Mouse (Mus musculus) layer of hippocampus, adult 11-12 months (tissue): ENCODE data around the gene Gm35315.
"Not testable (repeated sequence)": the region's sequence is repeated elsewhere in the genome, so short reads cannot be mapped to it uniquely, and the experiment has no call there.

ENCODE experiments used
- DNase-seq: peaks from one replicate; pipeline ENCODE4 v3.0.0; 2022; ENCODE audit warnings: low spot score

The Gm35315 gene

GRCm38 (mm10) chr5:110094030-110094846 lies at the start of gene Gm35315:
TSS of gene Gm35315 (minus strand) at chr5:110094420.
- peak; percentile 94 for DNase-seq

DNA sequence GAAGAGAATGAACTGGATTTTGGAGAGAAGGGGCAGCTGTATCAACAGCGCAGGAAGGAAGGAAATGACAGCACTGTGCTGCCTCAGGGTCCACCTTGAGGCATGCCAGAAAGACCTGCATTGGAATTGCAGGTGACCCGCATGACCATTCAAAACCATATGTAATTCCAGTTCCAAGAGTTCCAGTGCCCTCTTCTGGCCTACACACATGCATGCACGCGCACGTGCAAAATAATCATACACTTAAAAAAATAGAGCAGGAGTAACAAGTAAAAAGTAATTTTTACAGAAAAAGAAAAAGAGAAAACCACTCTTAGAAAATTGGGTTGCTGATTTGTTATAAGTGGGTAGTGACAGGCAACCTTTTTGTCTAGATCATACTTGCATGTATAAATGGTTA lies 48.8 kb upstream of the Gm35315 start:
- no peak for DNase-seq

DNA sequence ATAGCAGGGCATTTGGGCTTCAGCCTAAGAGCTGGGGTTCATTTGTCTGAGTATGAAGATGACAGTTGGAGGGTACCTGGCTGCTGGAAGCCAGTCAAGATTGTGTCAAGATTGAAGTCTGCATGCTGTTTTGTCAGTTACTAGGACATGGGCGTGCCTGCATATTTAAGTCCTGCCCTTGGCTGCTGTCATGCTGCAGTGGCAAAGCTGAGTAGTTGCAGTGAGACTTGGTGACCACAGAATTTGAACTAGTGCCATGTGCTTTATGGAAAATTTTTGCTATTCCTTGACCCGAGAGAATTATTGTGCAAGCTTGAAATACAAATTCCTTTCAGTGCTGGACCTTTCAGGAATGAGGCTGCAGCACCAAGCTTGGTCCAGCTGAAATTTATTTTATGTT lies 48.1 kb upstream of the Gm35315 start:
- DNase-seq: no peak

GRCm38 (mm10) chr5:110140424-110140823 lies 46.2 kb upstream of the Gm35315 start:
- DNase-seq: no peak

DNA sequence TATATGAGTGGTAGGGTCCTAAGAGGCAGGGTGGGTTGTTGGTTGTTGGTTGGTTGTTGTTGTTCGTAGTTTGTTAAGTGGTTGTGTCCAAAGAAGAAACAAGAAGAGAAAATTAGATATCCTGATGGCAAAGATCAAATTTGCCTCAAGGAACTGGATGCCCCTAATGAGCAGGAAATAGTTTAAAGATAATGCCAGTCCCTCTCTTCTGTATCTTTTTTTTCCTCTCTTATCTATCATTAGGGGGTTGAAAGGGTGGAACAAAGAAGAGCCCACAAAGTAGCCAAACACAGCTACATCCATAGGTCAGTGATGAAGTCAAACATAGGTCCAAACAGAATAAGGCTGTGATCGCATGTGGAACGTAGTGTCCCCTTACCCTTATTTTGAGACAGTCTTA lies 45.1 kb upstream of the Gm35315 start:
- DNase-seq: no peak

GRCm38 (mm10) chr5:110137816-110138215 lies 43.6 kb upstream of the Gm35315 start:
- DNase-seq: no peak

- DNase-seq: peak; percentile 7
Observed at GRCm38 (mm10) chr5:110136087-110136464, 41.9 kb upstream of the Gm35315 start.

GRCm38 (mm10) chr5:110135293-110136086 lies 41.3 kb upstream of the Gm35315 start, which contains the start of gene Chfr:
TSS of gene Chfr (plus strand) at chr5:110135842.
- DNase-seq: peak; percentile 100

GRCm38 (mm10) chr5:110122380-110122779 lies 28.2 kb upstream of the Gm35315 start:
- DNase-seq: not testable (repeated sequence)

GRCm38 (mm10) chr5:110109991-110110441 lies 15.8 kb upstream of the Gm35315 start, which contains the start of gene Zfp605:
TSS of gene Zfp605 (plus strand) at chr5:110110092.
- peak; percentile 93 for DNase-seq

DNA sequence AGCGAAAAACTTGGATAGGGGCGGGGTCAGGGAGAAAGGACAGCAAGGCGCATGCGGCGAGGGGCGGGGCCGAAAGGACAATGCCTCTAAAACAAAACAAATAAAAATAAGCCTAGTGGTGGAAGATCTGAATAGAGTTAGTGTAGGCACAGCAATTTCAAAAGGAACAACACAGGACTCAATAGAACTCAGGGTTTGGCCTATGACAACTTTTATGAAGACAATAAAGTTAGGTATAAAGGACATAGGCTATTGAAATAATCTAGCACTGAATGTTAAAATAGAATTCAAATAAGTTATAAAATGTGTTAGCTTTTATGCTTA lies 14.0 kb upstream of the Gm35315 start:
- DNase-seq: no peak

DNA sequence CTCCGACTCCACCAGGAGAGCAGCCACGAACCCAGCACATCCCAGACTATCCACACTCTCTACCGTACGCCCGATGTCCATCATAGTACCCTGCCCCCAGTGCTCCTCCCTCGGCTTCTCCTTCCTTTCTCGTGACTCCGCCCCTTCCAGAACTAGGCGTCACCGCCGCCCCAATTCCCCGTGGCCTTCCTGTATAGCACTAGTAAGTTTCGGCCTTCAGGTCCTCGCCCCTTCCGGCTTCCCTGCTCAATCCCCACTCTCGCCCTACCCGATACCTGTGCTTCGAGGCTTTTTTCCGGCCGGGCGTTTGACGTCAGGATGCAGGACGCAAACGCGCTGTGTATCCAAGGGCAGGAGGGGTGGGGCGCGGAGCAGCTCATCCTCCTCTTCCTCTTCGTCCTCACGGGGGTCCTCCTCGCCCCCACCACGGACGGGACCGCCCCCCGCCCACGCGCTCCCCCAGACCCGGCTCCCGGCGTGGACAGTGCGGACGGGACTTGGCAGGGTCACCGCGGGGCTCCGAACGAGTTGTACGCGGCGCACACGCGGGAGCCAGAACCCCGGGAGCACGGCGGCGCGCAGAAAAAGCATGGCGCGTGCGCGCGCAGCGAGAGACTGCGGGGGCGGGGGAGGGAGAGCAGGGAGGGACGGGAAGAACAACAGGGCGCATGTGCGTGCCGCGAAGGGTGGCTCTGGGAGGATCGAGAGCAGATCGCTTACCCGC lies 13.5 kb upstream of the Gm35315 start, which contains the start of gene Gtpbp6:
Gene Gtpbp6, minus strand, starts transcription at position 617 of the 724 bp plus-strand sequence.
- peak; percentile 96 for DNase-seq

DNA sequence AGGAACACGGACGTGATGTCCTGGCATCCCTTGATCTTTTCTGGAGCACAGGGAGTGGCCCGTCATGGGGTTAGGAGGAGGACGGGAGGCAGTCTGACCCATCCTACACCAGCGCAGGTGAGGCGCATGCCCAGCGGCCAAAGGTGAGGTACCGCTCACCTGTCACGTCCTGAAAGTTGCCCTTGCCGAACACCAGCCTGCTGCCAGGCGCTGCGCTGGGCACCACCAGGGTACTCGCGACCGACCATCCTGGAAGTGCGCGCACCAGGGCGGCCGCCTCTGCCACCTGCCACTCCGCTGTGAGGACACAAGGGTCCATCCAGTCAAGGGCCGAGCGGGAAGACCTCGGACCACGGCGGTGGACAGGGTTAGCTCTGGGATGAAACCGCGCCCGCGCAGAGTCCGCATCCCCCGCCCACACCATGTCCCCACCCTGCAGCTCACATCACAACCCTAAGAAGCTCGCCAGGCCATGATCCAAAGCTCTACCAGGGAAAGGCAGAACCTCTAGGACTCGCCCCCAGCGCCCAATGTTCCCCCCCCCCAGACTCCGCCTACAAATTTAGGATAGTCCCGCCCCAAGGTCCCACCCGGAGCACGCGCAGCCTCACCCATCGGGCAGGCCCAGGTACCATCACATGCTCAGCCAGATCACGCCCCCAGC lies 12.8 kb upstream of the Gm35315 start:
- peak; percentile 57 for DNase-seq

DNA sequence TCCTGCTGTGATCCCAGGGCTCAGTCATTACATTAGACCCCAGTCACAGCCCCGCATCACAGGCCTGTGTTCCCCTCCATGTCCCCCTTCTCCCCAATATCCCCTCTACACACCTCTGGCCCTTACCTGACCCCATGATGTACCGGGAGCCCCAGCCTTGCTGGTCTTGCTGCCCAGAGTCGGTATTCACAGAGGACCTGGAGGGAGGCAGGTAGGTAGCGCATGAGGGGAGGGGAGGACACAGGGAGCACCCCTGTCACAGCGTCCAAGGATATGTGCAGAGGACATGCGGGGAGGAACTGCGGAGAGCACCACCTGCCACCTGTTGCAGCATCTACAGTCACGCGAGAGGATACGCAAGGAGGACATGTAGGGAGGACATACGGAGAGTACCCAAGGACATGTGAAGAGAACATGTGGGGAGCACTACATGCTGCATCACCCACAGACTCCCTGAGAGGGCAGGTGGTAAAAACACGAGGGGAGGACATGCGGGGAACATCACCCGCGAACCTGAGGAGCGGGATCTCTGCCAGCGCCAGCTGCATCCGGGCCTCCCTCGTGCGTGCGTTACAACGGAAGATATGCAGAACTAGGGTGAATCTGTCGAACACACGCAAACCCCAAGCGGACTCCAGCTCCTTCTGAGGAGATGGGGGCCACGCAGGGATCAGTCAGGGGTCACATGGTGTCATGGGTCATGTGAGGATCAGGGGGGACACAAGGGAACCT lies 12.1 kb upstream of the Gm35315 start:
- DNase-seq: peak; percentile 51

GRCm38 (mm10) chr5:110104616-110105380 lies 10.6 kb upstream of the Gm35315 start:
- DNase-seq: peak; percentile 22

- DNase-seq: no peak
Observed at GRCm38 (mm10) chr5:110103901-110104615, 9.8 kb upstream of the Gm35315 start.

GRCm38 (mm10) chr5:110102853-110103625 lies 8.8 kb upstream of the Gm35315 start:
- DNase-seq: no peak

DNA sequence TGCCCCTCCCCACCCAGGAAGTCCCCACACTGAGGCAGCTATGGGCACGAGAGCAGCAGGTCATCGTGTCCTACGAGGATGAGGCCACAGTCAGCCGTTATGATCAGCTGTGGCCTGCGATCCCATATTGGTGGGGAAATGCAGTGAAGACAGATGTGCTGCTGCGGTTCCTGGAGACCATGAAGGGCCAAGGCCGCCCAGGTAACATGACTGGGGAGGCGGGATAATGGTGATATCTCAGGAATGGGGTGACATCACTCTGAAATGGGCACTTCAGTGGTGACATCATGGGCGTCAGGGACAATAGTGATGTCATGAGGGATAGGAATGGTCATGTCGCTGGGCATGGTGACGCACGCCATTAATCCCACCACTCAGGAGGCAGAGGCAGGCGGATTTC lies 8.2 kb upstream of the Gm35315 start:
- DNase-seq: no peak
